Mouse (Mus musculus): Measurements from ENCODE around the gene Hoxd12. TPM values are rescaled to one million over a fixed set of nuclear protein-coding genes. Genes with fewer than 3 reads are reported as not detected.

Hoxd12 gene
- polyA plus RNA-seq, 1 experiment from 2014 or later: not detected

- no peak overlapping the region for H3K4me3 ChIP-seq (replicated peaks)
- peaks cover 18% of the 10 kb centered on the region for H3K4me1 ChIP-seq
- H3K9ac ChIP-seq: no peak overlapping the region
- no peaks in the 10 kb centered on the region for H3K36me3 ChIP-seq (replicated peaks)
- no peaks in the 10 kb centered on the region for H3K9me3 ChIP-seq
- H3K4me2 ChIP-seq: no peak overlapping the region
- WGBS: 2% methylated on average over 7 of the region's 7 CpGs
- no peak for ATAC-seq (ENCODE audit: low FRiP score)
- no peak overlapping the region for H3K27ac ChIP-seq
- H3K27me3 ChIP-seq: peaks cover 100% of the 10 kb centered on the region
Observed at GRCm38 (mm10) chr2:74695813-74696430, 21.1 kb downstream of the Hoxd12 start.

DNA sequence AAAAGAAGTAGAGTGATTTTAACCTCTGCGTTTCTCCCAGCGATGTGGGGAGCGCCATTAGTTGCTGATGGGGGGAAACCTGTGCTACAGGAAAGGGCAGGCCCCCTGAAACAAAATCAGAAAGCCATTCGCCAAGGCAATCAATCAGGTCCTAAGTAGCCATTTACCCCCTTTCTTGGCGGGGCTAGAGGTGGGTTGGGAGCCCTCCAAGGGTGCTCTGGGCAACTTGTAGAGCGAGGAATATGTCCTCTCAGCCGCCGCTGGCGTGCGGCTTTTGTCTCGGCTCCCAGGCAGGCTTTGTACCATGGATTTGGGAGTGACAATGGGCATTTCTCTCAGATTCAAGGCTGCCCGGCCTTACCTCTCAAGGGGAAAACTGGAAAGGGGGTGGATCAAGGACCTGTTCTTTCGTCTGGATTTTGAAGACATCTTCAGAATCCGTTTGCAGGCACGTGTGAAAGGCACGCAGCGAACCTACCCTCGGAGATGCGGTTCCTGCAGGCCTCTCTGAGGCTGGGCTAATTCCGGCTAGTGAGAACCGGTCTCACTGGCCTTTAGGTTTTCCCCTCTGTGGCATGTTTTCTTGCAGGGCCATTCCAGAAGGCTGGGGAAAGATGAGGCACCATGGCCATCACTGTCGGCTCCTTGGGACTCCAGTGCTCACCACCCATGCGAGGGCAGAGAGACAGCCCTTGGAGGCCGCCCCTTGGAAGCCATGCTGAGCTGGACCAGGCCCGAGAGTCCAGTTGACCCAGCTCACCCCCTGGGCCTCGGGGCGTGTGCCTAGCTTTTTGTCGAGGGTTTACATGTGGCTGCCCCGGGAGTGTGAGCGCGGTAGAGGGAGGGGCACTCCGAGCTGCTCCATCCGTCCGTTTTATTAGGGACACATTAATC is 21.9 kb downstream of the Hoxd12 start:
- Histone ChIP-seq H3K9ac (no peak overlapping the region), H3K4me2 (no peak overlapping the region), H3K4me3 (replicated peaks) (no peak overlapping the region), H3K9me3 (no peaks in the 10 kb centered on the region), H3K27ac (no peak overlapping the region), H3K27me3 (peaks cover 99% of the 10 kb centered on the region), H3K4me1 (peaks cover 14% of the 10 kb centered on the region), H3K36me3 (replicated peaks) (no peaks in the 10 kb centered on the region)
- ATAC-seq (ENCODE audit: low FRiP score): no peak
- WGBS: 1% methylated on average over 34 of the region's 34 CpGs

- Histone ChIP-seq H3K36me3 (replicated peaks) (no peaks in the 10 kb centered on the region), H3K9ac (no peak within 1 kb of the TSS), H3K4me3 (replicated peaks) (peak within 1 kb of the TSS; percentile 33), H3K4me1 (peaks cover 14% of the 10 kb centered on the region), H3K4me2 (peak within 1 kb of the TSS; percentile 54), H3K27me3 (peaks cover 98% of the 10 kb centered on the region), H3K9me3 (no peaks in the 10 kb centered on the region), H3K27ac (no peak within 1 kb of the TSS)
- under 1% methylated on average over 43 of the region's 43 CpGs for WGBS
- peak; percentile 70 for ATAC-seq (ENCODE audit: low FRiP score)
Observed at GRCm38 (mm10) chr2:74697567-74698121, 22.8 kb downstream of the Hoxd12 start, which contains the start of gene Hoxd9. Gene Hoxd9 (plus strand): TSS chr2:74697727.

GRCm38 (mm10) chr2:74698201-74699052 is 23.6 kb downstream of the Hoxd12 start:
- Histone ChIP-seq H3K4me2 (peak overlapping the region; percentile 54), H3K4me1 (peaks cover 14% of the 10 kb centered on the region), H3K9me3 (no peaks in the 10 kb centered on the region), H3K4me3 (replicated peaks) (peak overlapping the region; percentile 33), H3K36me3 (replicated peaks) (no peaks in the 10 kb centered on the region), H3K27ac (no peak overlapping the region), H3K27me3 (peaks cover 97% of the 10 kb centered on the region), H3K9ac (no peak overlapping the region)
- ATAC-seq (ENCODE audit: low FRiP score): peak; percentile 53; the same call in 1 of the 2 replicates
- under 1% methylated on average over 86 of the region's 86 CpGs for WGBS

DNA sequence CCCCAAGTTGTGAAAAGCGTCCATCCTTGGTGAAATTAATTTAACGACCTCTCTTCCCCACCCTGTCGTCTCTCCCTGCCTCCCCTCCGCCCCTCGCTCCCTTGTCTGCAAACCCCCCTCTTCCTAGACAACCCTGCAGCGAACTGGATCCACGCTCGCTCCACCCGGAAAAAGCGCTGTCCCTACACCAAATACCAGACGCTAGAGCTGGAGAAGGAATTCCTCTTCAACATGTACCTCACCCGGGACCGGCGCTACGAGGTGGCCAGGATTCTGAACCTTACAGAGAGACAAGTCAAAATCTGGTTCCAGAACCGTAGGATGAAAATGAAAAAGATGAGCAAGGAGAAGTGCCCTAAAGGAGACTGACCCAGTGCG is 24.2 kb downstream of the Hoxd12 start:
- peaks cover 97% of the 10 kb centered on the region for H3K27me3 ChIP-seq
- ATAC-seq (ENCODE audit: low FRiP score): no peak
- H3K27ac ChIP-seq: no peak overlapping the region
- no peaks in the 10 kb centered on the region for H3K9me3 ChIP-seq
- H3K4me1 ChIP-seq: peaks cover 14% of the 10 kb centered on the region
- no peaks in the 10 kb centered on the region for H3K36me3 ChIP-seq (replicated peaks)
- 1% methylated on average over 17 of the region's 17 CpGs for WGBS
- H3K4me3 ChIP-seq (replicated peaks): no peak overlapping the region
- no peak overlapping the region for H3K4me2 ChIP-seq
- no peak overlapping the region for H3K9ac ChIP-seq

DNA sequence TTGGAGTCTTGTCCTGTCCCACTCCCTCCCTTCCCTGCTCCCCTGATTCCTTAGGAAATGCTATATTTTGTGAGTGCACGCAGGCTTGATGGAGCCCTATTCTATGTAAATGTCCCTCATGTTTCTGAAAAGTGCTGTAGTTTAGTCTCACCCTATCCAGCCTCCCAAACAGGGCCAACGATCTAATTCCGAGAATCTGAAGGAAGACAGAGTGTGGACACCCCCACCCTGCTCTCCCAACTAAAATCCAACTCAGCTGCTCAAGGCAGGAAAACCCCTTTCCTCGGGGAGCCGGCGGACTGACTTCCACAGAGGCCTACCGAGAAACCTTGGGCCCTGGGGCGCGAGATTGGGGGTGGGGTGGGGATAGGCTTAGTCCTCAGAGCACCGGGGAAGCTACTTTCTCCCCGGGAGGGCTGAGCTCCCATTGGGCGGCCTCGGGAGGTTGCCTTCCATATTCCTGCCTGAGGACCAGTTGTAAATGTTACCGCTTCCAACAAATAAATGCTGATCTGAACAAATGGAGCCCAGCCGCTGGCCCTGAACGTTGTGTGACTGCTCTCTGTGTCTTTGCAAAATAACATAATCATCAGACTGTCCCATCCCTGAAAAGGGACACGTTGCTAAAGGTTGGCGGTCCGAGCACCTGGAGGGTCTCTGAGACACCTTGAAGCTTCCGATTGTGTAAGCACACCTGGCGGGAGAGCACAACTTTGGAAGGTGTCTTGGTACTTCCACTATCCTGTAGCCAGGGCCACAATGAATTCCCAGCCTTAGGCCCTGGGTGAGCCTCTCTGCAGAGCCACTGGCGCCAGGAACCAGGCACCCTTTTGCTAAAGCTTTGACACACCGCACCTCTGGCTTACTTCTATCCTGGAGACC is 25.1 kb downstream of the Hoxd12 start:
- no peak overlapping the region for H3K4me2 ChIP-seq
- 2% methylated on average over 23 of the region's 23 CpGs for WGBS

GRCm38 (mm10) chr2:74700546-74701112 is 25.8 kb downstream of the Hoxd12 start:
- WGBS: 2% methylated on average over 22 of the region's 22 CpGs
- no peak overlapping the region for H3K4me2 ChIP-seq
- no peaks in the 10 kb centered on the region for H3K9me3 ChIP-seq
- H3K27ac ChIP-seq: no peak overlapping the region
- no peak overlapping the region for H3K4me3 ChIP-seq (replicated peaks)
- no peak for ATAC-seq (ENCODE audit: low FRiP score)
- peaks cover 26% of the 10 kb centered on the region for H3K4me1 ChIP-seq
- no peak overlapping the region for H3K9ac ChIP-seq
- H3K36me3 ChIP-seq (replicated peaks): no peaks in the 10 kb centered on the region
- peaks cover 97% of the 10 kb centered on the region for H3K27me3 ChIP-seq

More for the DNA sequence above, 25.1 kb downstream of the Hoxd12 start:
- H3K27me3 ChIP-seq: peaks cover 97% of the 10 kb centered on the region
- no peak overlapping the region for H3K9ac ChIP-seq
- H3K27ac ChIP-seq: no peak overlapping the region
- no peaks in the 10 kb centered on the region for H3K9me3 ChIP-seq
- ATAC-seq (ENCODE audit: low FRiP score): no peak
- H3K4me3 ChIP-seq (replicated peaks): no peak overlapping the region
- H3K4me1 ChIP-seq: peaks cover 18% of the 10 kb centered on the region
- H3K36me3 ChIP-seq (replicated peaks): no peaks in the 10 kb centered on the region

- Histone ChIP-seq H3K4me1 (peaks cover 27% of the 10 kb centered on the region), H3K9ac (no peak overlapping the region), H3K9me3 (no peaks in the 10 kb centered on the region), H3K27me3 (peaks cover 95% of the 10 kb centered on the region), H3K27ac (no peak overlapping the region), H3K36me3 (replicated peaks) (no peaks in the 10 kb centered on the region), H3K4me3 (replicated peaks) (no peak overlapping the region), H3K4me2 (no peak overlapping the region)
- no peak for ATAC-seq (ENCODE audit: low FRiP score)
- WGBS: 11% methylated on average over 17 of the region's 17 CpGs
Observed at GRCm38 (mm10) chr2:74701949-74702819, 27.4 kb downstream of the Hoxd12 start.

DNA sequence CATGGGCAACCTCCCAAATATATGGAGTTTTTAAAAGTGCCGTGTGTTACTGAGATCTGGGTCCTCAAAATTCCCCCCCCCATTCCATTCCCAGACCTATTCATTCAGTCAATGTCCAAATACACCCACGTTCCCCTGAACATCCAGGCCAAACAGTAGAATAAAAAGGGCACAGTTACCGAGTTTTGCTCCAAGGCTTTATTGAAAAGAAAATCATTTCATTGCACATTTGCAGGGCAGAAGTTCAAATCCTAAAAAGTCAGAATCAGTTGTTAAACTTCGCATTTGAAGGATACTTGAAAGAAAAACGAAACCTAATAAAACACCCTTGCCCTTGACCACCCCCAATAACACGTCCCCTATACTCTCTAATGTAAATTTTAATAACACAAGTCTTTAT is 28.0 kb downstream of the Hoxd12 start:
- H3K36me3 ChIP-seq (replicated peaks): no peaks in the 10 kb centered on the region
- no peaks in the 10 kb centered on the region for H3K9me3 ChIP-seq
- no peak overlapping the region for H3K27ac ChIP-seq
- H3K4me1 ChIP-seq: peaks cover 23% of the 10 kb centered on the region
- no peak overlapping the region for H3K4me2 ChIP-seq
- H3K9ac ChIP-seq: no peak overlapping the region
- no peak for ATAC-seq (ENCODE audit: low FRiP score)
- H3K4me3 ChIP-seq (replicated peaks): no peak overlapping the region
- H3K27me3 ChIP-seq: peaks cover 95% of the 10 kb centered on the region
- whole genome bisulfite sequencing: 12% methylated on average over 6 of the region's 6 CpGs

GRCm38 (mm10) chr2:74703317-74703716 is 28.5 kb downstream of the Hoxd12 start:
- ATAC-seq (ENCODE audit: low FRiP score): no peak
- WGBS: 2% methylated on average over 10 of the region's 10 CpGs
- no peaks in the 10 kb centered on the region for H3K9me3 ChIP-seq
- no peak overlapping the region for H3K9ac ChIP-seq
- H3K4me2 ChIP-seq: no peak overlapping the region
- peaks cover 18% of the 10 kb centered on the region for H3K4me1 ChIP-seq
- no peaks in the 10 kb centered on the region for H3K36me3 ChIP-seq (replicated peaks)
- peaks cover 95% of the 10 kb centered on the region for H3K27me3 ChIP-seq
- H3K27ac ChIP-seq: no peak overlapping the region
- no peak overlapping the region for H3K4me3 ChIP-seq (replicated peaks)
